Mouse (Mus musculus) MEL (cell line): ENCODE results near the gene Rufy4.

Experiments used
- BHLHE40 ChIP-seq: IDR thresholded peaks from 2 replicates; pipeline ENCODE4 v1.6.1; 2012; ENCODE audit warnings: low read depth, mild to moderate bottlenecking, inconsistent platforms, low read length, improper control_type of control experiment, borderline replicate concordance
- CHD1 ChIP-seq: IDR thresholded peaks from 2 replicates; pipeline ENCODE4 v1.6.1; 2012; ENCODE audit warnings: low read depth, mild to moderate bottlenecking, inconsistent platforms, low read length, improper control_type of control experiment
- E2F4 ChIP-seq: IDR thresholded peaks from 2 replicates; pipeline ENCODE4 v1.6.1; 2011; ENCODE audit warnings: low read depth, low read length, improper control_type of control experiment, borderline replicate concordance
- POLR2A ChIP-seq, 2 experiments: IDR thresholded peaks; 2 replicates each; pipeline ENCODE4 v1.6.1; 2011 to 2012; ENCODE audit warnings: low read length in 2 of 2, mild to moderate bottlenecking in 2 of 2, control low read depth in 1 of 2, improper control_type of control experiment in 1 of 2, low read depth in 1 of 2, moderate library complexity in 1 of 2; ENCODE audit not compliant: control insufficient read depth in 1 of 2, insufficient read depth in 1 of 2, poor library complexity in 1 of 2
- SIN3A ChIP-seq: IDR thresholded peaks from 2 replicates; pipeline ENCODE4 v1.6.1; 2012; ENCODE audit warnings: low read length, improper control_type of control experiment, inconsistent platforms
- TCF12 ChIP-seq: IDR thresholded peaks from 2 replicates; pipeline ENCODE4 v1.6.1; 2014; ENCODE audit warnings: low read depth, mild to moderate bottlenecking, inconsistent platforms, low read length, improper control_type of control experiment, moderate library complexity

DNA sequence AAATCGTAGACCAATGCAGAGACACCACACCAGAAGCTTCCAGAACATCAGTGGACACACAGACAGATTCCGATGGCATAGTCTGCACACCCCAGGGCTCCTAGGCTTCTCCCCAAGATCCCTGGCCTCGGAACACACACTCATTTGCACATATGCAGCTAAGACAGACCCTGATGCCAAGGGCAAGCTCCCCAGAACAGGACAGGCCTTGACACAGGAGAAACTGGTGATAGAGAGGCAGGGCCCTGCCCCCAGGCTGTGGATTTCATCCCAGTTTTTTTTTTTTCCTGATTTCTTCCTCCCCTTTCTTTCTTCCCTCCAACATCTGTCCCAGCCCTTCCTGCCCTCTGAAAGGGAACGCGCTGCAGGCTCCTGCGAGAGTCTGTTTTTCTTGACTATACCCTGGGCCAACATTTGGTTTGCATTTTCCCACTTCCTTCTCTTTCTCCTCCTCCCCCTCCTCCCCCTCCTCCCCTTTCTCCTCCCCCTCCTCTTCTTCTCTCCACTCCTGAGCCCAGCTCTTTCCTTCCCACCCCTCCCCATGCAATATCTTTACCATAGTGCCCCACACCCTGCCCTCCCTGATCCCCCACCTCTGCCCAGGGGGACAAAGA lies 33.6 kb upstream of the Rufy4 start:
- TF ChIP-seq POLR2A (IDR thresholded peaks at IDR 0.05; ENCODE audit: control insufficient read depth in 1 of 2, insufficient read depth in 1 of 2, low read depth in 1 of 2, low read length in 2 of 2, poor library complexity in 1 of 2) (no peak), E2F4 (no peak), SIN3A (no peak), BHLHE40 (no peak), CHD1 (no peak), TCF12 (no peak)
